Mouse (Mus musculus) embryonic facial prominence, embryonic 14.5 days (tissue): ENCODE measurements around the gene Rcbtb2. TPM values are rescaled to one million over a fixed set of nuclear protein-coding genes. Genes with fewer than 3 reads are reported as not detected.
A peak's percentile ranks its signal among the peaks of the same experiment; 100 is the strongest.
"Not testable (repeated sequence)": the region's sequence is repeated elsewhere in the genome, so short reads cannot be mapped to it uniquely, and the experiment has no call there.

ENCODE experiments used
- ATAC-seq: fragments of 200-750 bp; cut with Nextera tagmentation; 2 replicates; pipeline ENCODE4 v1.8.0; 2017; ENCODE audit warnings: low read depth, moderate number of reproducible peaks, moderate TSS enrichment
- DNase-seq: peaks from one replicate; pipeline ENCODE4 v3.0.0-alpha.2; 2015; ENCODE audit warnings: low spot score
- H3K27ac ChIP-seq: fragments of 300-500 bp; sonication (generic); replicated peaks from 2 replicates; pipeline ENCODE4 v1.5.1; 2014; ENCODE audit warnings: low read depth, mild to moderate bottlenecking, low read length, moderate library complexity
- H3K27me3 ChIP-seq: fragments of 300-500 bp; sonication (generic); replicated peaks from 2 replicates; pipeline ENCODE4 v1.6.1; 2014; ENCODE audit warnings: low read length; ENCODE audit not compliant: control insufficient read depth, insufficient read depth
- H3K36me3 ChIP-seq: fragments of 300-500 bp; sonication (generic); 2 replicates; pipeline ENCODE4 v1.6.1; 2014; ENCODE audit warnings: low read length, mixed read lengths; ENCODE audit not compliant: control insufficient read depth, insufficient read depth
- H3K4me1 ChIP-seq: fragments of 300-500 bp; sonication (generic); 2 replicates; pipeline ENCODE4 v1.6.1; 2014; ENCODE audit warnings: antibody characterized with exemption, low read length; ENCODE audit not compliant: control insufficient read depth, insufficient read depth
- H3K4me2 ChIP-seq: fragments of 300-500 bp; sonication (generic); 2 replicates; pipeline ENCODE4 v1.6.1; 2014; ENCODE audit warnings: low read depth, mild to moderate bottlenecking, low read length, moderate library complexity, mixed read lengths
- H3K4me3 ChIP-seq: fragments of 300-500 bp; sonication (generic); 2 replicates; pipeline ENCODE4 v1.5.1; 2014; ENCODE audit warnings: low read depth, mild to moderate bottlenecking, low read length
- H3K9ac ChIP-seq: fragments of 300-500 bp; sonication (generic); 2 replicates; pipeline ENCODE4 v1.6.1; 2014; ENCODE audit warnings: low read depth, mild to moderate bottlenecking, low read length, moderate library complexity, mixed read lengths
- H3K9me3 ChIP-seq: fragments of 300-500 bp; sonication (generic); 2 replicates; pipeline ENCODE4 v1.6.1; 2016; ENCODE audit warnings: low read length; ENCODE audit not compliant: control insufficient read depth
- WGBS: fragments of 180-500 bp; shearing (Covaris S2); extraction: QIAGEN DNeasy Blood & Tissue Kit; methylation state at CpG from one replicate; pipeline ENCODE4 v1.1.7; 2014; 5-methylcytosine and 5-hydroxymethylcytosine counted together
- polyA plus RNA-seq: library from polyadenylated mRNA; unstranded; fragments of >200 nt; fragmentation: Nextera tagmentation; extraction: Ambion mirVana; gene quantifications from 2 replicates; pipeline ENCODE4 v1.2.1, GENCODE M21; 2014

The Rcbtb2 gene
- polyA plus RNA-seq, 1 experiment from 2014 or later, result 86.4 TPM

DNA sequence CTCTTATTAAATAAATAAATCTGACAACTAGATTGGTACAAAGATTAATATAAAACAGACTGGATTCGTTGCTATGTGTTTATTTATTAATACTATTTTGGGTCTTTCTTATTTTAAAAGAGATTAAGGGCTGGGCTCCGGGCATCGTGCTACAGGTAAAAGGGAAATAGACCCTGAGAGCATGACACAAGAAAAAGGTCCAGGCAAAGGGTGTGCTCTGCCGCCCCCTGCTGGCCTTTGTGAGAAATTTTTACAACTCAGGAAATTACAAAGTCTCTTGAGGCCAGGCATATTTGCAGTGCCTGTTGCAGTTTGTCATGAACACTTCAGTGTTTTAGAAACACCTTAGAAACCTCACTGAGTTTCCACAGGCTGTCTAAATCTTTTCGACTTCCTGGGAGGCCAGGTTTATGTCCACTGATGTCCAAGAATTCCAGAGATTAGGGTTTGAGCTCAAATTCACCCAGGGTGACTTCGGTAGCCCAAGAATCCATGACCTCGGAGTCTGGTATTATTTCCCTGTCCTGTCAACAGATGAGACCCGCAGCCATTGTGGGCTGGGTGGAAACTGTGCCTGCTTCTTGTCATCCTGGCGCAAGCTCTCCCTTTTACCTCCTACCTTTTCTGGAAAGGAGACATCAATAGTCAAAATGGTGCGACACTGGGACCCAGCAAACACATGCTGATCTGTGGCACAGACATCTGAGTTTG lies 24.0 kb upstream of the Rcbtb2 start:
- 39% methylated on average over 10 of the region's 10 CpGs for WGBS
- DNase-seq (peak; percentile 72), ATAC-seq (no peak)
- Histone ChIP-seq H3K4me2 (no peak overlapping the region), H3K27ac (no peak overlapping the region), H3K9ac (no peak overlapping the region), H3K4me3 (no peak overlapping the region), H3K36me3 (no peaks in the 10 kb centered on the region), H3K4me1 (no peaks in the 10 kb centered on the region), H3K27me3 (peaks cover 5% of the 10 kb centered on the region; the same call in 1 of the 2 replicates), H3K9me3 (no peaks in the 10 kb centered on the region)

- Histone ChIP-seq H3K4me2 (no peak overlapping the region), H3K9me3 (no peaks in the 10 kb centered on the region), H3K27ac (no peak overlapping the region), H3K4me3 (no peak overlapping the region), H3K27me3 (peaks cover 5% of the 10 kb centered on the region; the same call in 1 of the 2 replicates), H3K9ac (no peak overlapping the region), H3K4me1 (no peaks in the 10 kb centered on the region), H3K36me3 (no peaks in the 10 kb centered on the region)
- no peak for ATAC-seq
- 63% methylated on average over 12 of the region's 12 CpGs for WGBS
- no peak for DNase-seq
Measured at GRCm38 (mm10) chr14:73102270-73102865, 20.5 kb upstream of the Rcbtb2 start.

GRCm38 (mm10) chr14:73102986-73103385 lies 19.9 kb upstream of the Rcbtb2 start:
- H3K27ac ChIP-seq, H3K4me2 ChIP-seq, H3K4me1 ChIP-seq, H3K36me3 ChIP-seq, ATAC-seq, H3K9ac ChIP-seq, DNase-seq, H3K27me3 ChIP-seq, H3K4me3 ChIP-seq, H3K9me3 ChIP-seq: not testable (repeated sequence)
- WGBS, result 46% methylated on average over 4 of the region's 4 CpGs

DNA sequence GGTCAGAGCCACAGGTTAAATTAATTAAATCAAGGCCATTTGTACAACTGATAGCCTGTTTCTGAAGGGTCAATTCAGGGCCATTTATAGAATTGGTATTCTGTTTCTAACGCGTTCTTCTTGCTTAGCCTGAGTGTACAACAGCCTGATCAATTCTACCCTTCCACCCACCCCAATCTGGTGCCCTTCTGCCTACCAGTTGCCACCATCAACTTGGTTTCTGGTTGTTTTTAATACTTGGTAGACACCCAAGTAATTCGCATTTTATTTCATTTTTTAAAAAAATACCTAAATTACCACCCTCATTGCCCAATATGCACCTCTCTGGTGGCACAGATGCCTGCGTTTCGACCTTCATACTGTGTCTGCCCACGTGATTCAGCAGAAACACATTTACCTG lies 17.9 kb upstream of the Rcbtb2 start:
- H3K27me3 ChIP-seq, result no peaks in the 10 kb centered on the region; the same call in 1 of the 2 replicates
- ATAC-seq, result no peak
- 73% methylated on average over 6 of the region's 6 CpGs for WGBS
- H3K4me2 ChIP-seq, result no peak overlapping the region
- no peak for DNase-seq
- no peaks in the 10 kb centered on the region for H3K36me3 ChIP-seq
- no peak overlapping the region for H3K4me3 ChIP-seq
- H3K9ac ChIP-seq, result no peak overlapping the region
- no peaks in the 10 kb centered on the region for H3K4me1 ChIP-seq
- no peaks in the 10 kb centered on the region for H3K9me3 ChIP-seq
- H3K27ac ChIP-seq, result no peak overlapping the region

DNA sequence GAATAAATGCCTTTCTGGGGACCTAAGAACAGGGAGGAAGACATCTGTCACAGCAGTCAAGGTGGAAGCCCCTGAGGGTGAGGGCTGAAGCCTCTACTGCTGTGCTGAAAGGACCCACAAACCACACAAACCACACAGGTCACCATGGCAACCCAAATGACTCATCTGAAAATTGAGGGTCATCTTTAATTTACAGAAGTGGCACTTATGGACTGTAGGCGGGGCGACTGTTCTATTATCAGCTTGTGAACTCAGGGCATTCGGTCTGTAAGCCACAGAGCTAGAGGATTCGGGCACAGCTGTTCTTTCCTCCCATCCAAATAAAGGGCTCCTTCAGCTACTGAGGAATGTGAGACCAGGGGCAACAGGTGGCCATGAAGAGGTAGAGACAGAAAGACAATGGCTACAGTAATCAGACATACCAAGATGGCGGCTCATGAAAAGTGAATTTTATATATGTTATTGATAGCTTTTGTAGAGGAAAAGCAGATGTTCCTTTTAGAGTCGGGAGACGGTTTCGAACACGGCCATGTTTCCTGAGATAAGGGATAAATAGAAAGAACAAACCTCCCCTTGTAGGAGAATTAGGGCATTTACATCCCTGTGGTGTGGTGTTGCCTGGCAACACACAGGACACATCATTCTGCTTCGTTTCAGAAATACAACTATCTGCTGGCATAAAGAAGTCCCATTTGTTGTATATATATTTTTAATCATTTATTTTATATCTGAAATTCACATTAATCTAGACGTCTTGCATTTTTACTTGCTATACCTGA lies 17.2 kb upstream of the Rcbtb2 start:
- no peaks in the 10 kb centered on the region for H3K36me3 ChIP-seq
- H3K4me1 ChIP-seq, result no peaks in the 10 kb centered on the region
- no peak overlapping the region for H3K9ac ChIP-seq
- no peak overlapping the region for H3K4me2 ChIP-seq
- ATAC-seq, result peak; percentile 80
- H3K4me3 ChIP-seq, result no peak overlapping the region
- H3K27me3 ChIP-seq, result no peaks in the 10 kb centered on the region; the same call in 1 of the 2 replicates
- H3K9me3 ChIP-seq, result no peaks in the 10 kb centered on the region
- 64% methylated on average over 11 of the region's 11 CpGs for WGBS
- no peak overlapping the region for H3K27ac ChIP-seq
- DNase-seq, result peak; percentile 76

DNA sequence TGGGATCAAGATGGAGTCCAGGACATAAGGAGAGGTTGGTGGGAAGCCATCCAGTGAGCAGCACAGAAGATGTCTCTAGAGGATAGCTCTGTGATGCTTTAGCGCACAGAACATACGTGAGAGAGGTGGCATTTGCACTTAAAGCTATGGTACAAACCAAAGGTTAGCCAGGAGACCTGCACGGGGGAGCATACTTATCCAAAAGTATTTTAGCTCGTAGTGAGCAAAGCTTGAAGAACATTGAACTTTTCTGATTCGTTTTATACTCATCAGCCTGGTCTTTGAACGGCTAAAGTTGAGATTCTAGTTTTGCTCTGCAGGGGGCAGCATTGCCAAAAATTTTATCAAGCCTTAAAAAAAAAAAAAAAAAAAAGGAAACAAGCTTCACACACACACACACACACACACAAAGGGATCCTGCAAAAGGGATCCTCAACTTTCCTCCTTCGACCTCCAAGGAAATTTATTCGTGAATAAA lies 16.6 kb upstream of the Rcbtb2 start:
- Histone ChIP-seq H3K27ac (no peak overlapping the region), H3K4me2 (peak overlapping the region; percentile 34; the same call in 1 of the 2 replicates), H3K27me3 (no peaks in the 10 kb centered on the region), H3K9ac (no peak overlapping the region), H3K9me3 (no peaks in the 10 kb centered on the region), H3K4me3 (no peak overlapping the region), H3K4me1 (no peaks in the 10 kb centered on the region), H3K36me3 (no peaks in the 10 kb centered on the region)
- DNase-seq, result peak; percentile 57
- ATAC-seq, result no peak
- 21% methylated on average over 8 of the region's 8 CpGs for WGBS

- 47% methylated on average over 4 of the region's 4 CpGs for WGBS
- ATAC-seq, result 0 out of 2 replicates have a peak, but pooled peaks have one; percentile 8
Measured at GRCm38 (mm10) chr14:73106957-73107356, 15.9 kb upstream of the Rcbtb2 start.

DNA sequence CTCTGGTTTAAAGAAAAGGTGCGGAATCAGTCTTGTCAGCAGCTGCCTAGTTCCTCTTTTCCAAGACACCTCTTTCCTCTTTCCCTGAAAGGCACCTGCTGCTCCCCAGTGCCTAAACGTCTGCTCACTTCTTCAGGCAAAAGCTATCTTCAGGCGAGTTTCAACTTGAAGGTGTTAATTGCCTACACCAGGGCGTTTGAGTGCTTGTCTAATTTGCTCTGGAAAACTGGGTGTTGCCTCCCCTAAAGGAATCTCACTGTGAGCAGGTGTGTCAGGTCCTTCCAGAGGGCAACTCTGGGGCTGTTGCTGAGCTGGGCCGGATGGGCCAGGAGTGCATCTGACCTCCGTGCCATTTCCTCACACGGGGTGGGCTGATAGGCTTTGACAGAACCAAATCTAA lies 15.5 kb upstream of the Rcbtb2 start:
- no peaks in the 10 kb centered on the region for H3K36me3 ChIP-seq
- DNase-seq, result peak; percentile 66
- no peak overlapping the region for H3K4me3 ChIP-seq
- no peaks in the 10 kb centered on the region for H3K4me1 ChIP-seq
- H3K27me3 ChIP-seq, result no peaks in the 10 kb centered on the region
- H3K9me3 ChIP-seq, result no peaks in the 10 kb centered on the region
- no peak overlapping the region for H3K27ac ChIP-seq
- H3K9ac ChIP-seq, result no peak overlapping the region
- ATAC-seq, result peak; percentile 41; the same call in 1 of the 2 replicates
- WGBS, result 53% methylated on average over 7 of the region's 7 CpGs
- H3K4me2 ChIP-seq, result no peak overlapping the region

More at GRCm38 (mm10) chr14:73106957-73107356, 15.9 kb upstream of the Rcbtb2 start:
- no peaks in the 10 kb centered on the region for H3K36me3 ChIP-seq
- no peaks in the 10 kb centered on the region for H3K9me3 ChIP-seq
- H3K27me3 ChIP-seq, result no peaks in the 10 kb centered on the region
- no peaks in the 10 kb centered on the region for H3K4me1 ChIP-seq
- H3K4me3 ChIP-seq, result no peak overlapping the region
- no peak overlapping the region for H3K27ac ChIP-seq
- H3K4me2 ChIP-seq, result no peak overlapping the region
- DNase-seq, result no peak
- no peak overlapping the region for H3K9ac ChIP-seq
